Mouse (Mus musculus): ENCODE measurements around the gene Slc7a8. TPM values are rescaled to one million over a fixed set of nuclear protein-coding genes. Genes with fewer than 3 reads are reported as not detected.

Gene Slc7a8
- polyA plus RNA-seq, 1 experiment from 2014 or later, result 34.2 TPM

DNA sequence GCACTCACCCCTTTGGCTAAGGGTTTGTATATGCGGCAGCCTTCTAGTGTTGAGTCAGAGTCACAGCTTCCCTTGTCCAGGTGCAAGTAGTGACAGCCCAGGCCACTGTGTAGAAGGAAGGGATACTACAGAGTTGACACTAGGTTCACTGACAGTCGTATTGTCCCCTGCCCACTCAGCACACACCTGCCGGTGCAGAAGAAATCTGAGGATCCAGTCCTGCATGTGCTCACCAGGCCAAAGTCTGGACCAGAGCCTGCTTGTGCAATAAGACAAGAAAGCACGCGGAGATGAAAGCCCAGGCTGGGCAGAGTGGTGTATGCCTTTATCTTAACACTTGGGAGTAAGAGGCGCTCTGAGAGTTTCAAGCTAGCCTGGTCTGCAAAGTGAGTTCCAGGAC is 86.7 kb downstream of the Slc7a8 start:
- no peak overlapping the region for H3K4me2 ChIP-seq (replicated peaks; ENCODE audit: low read depth)
- H3K27ac ChIP-seq (ENCODE audit: low read depth, low read length), result no peak overlapping the region
- no peak for TF ChIP-seq CTCF (IDR thresholded peaks at IDR 0.05; ENCODE audit: low read depth)
- H3K9me3 ChIP-seq (ENCODE audit: control insufficient read depth), result no peaks in the 10 kb centered on the region
- no peak overlapping the region for H3K9ac ChIP-seq (ENCODE audit: low read depth, low read length)
- H3K4me3 ChIP-seq (ENCODE audit: low read depth, low read length), result no peak overlapping the region
- no peaks in the 10 kb centered on the region for H3K27me3 ChIP-seq (replicated peaks; ENCODE audit: control insufficient read depth, insufficient read depth, low read length)
- H3K4me1 ChIP-seq (replicated peaks; ENCODE audit: control insufficient read depth, insufficient read depth, low read length), result peaks cover 8% of the 10 kb centered on the region; the same call in 1 of the 2 replicates
- WGBS, result 41% methylated on average over 6 of the region's 6 CpGs
- ATAC-seq, result peak; percentile 88
- H3K36me3 ChIP-seq (ENCODE audit: control insufficient read depth, insufficient read depth), result peaks cover 14% of the 10 kb centered on the region

DNA sequence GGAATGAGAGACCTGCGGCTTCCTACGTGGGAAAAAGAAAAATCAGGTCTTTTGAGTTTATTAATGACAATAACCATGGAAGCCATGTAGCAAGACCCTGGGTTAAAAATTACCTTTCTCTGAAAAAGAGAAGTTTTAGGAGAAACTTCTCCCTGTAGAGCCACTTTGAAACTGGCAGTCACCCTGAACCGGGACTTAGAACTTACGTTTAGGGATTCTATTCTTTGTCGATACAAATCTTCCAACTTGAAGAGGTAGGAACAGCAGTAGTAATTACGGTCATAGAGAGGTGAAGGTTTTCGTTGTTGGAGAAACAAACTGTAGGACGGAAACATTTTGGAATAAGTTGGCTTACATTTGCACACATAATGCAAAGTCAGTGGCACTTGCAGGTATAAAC is 94.5 kb downstream of the Slc7a8 start:
- Histone ChIP-seq H3K36me3 (ENCODE audit: control insufficient read depth, insufficient read depth) (peaks cover 27% of the 10 kb centered on the region), H3K27ac (ENCODE audit: low read depth, low read length) (peak overlapping the region; percentile 70), H3K9me3 (ENCODE audit: control insufficient read depth) (no peaks in the 10 kb centered on the region), H3K4me3 (ENCODE audit: low read depth, low read length) (peak overlapping the region; percentile 70), H3K4me1 (replicated peaks; ENCODE audit: control insufficient read depth, insufficient read depth, low read length) (peaks cover 6% of the 10 kb centered on the region), H3K4me2 (replicated peaks; ENCODE audit: low read depth) (peak overlapping the region; percentile 66), H3K27me3 (replicated peaks; ENCODE audit: control insufficient read depth, insufficient read depth, low read length) (no peaks in the 10 kb centered on the region), H3K9ac (ENCODE audit: low read depth, low read length) (peak overlapping the region; percentile 71)
- 1% methylated on average over 8 of the region's 8 CpGs for WGBS
- no peak for ATAC-seq
- TF ChIP-seq CTCF (IDR thresholded peaks at IDR 0.05; ENCODE audit: low read depth), result no peak

DNA sequence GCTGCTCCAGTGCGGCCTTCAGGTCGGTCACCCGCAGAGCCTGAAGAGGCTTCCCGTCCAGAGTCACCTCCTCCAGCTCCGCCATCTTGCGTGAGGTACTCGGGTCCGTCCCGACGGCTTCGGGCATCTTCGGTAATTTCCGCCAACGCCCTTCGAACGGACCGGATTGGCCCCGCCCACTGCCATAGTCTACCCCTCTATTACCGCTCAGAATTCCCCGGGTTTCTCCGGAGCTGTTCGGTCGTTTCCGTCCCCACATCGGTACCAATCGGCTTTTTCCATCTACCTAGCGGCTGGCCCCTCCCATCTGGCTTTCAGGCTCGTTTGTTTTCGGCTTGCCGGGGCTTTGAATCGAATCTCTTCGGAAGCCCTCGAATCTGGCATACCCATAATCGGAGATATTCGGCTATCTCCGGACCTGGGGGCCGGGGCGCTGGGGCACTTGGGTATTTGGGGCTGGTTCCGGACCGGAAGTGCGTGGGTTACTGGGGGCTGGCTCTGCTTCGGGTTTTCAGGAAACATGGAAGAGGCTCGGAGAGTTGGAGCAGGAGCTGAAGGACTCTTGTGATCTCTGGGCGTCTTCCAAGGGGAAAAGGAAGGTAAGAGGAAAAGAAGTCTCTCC is 95.1 kb downstream of the Slc7a8 start, which contains the start of gene Acin1:
Acin1 (minus strand) TSS at position 410 of the 622 bp plus-strand sequence.
- peak; percentile 97 for ATAC-seq
- H3K9ac ChIP-seq (ENCODE audit: low read depth, low read length), result peak within 1 kb of the TSS; percentile 75
- H3K4me1 ChIP-seq (replicated peaks; ENCODE audit: control insufficient read depth, insufficient read depth, low read length), result peaks cover 6% of the 10 kb centered on the region
- H3K4me2 ChIP-seq (replicated peaks; ENCODE audit: low read depth), result peak within 1 kb of the TSS; percentile 72
- WGBS, result under 1% methylated on average over 44 of the region's 44 CpGs
- peak within 1 kb of the TSS; percentile 92 for H3K27ac ChIP-seq (ENCODE audit: low read depth, low read length)
- peak within 1 kb of the TSS; percentile 70 for H3K4me3 ChIP-seq (ENCODE audit: low read depth, low read length)
- H3K9me3 ChIP-seq (ENCODE audit: control insufficient read depth), result no peaks in the 10 kb centered on the region
- peaks cover 33% of the 10 kb centered on the region for H3K36me3 ChIP-seq (ENCODE audit: control insufficient read depth, insufficient read depth)
- no peaks in the 10 kb centered on the region for H3K27me3 ChIP-seq (replicated peaks; ENCODE audit: control insufficient read depth, insufficient read depth, low read length)
- TF ChIP-seq CTCF (IDR thresholded peaks at IDR 0.05; ENCODE audit: low read depth), result no peak

DNA sequence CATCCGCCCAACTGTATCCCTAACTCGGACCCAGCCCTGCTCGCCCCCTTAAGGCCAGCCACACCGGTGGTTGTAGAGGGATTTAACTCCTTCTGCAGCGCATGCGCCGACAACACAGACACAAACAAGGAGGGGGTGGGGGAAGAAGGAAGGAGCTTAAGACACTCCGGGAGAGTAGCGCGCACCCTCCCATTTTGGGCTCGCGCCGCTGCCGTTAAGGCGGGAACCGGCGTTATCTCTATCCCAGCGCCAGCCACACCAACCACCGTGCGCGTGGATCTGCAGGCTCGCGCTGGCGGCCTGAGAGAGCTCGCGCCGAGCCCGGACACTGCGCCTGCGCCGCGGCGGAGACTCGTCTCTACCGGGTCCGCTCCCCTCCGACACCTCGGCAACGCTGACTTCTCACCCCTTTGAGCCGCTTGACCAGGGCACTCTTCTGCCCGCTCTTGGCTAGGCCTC is 95.7 kb downstream of the Slc7a8 start, which contains the start of gene 1700123O20Rik:
1700123O20Rik (plus strand) TSS at position 154 of the 459 bp plus-strand sequence.
- H3K9me3 ChIP-seq (ENCODE audit: control insufficient read depth), result no peaks in the 10 kb centered on the region
- H3K4me3 ChIP-seq (ENCODE audit: low read depth, low read length), result peak within 1 kb of the TSS; percentile 70
- ATAC-seq, result peak; percentile 73
- H3K4me1 ChIP-seq (replicated peaks; ENCODE audit: control insufficient read depth, insufficient read depth, low read length), result peaks cover 6% of the 10 kb centered on the region
- H3K36me3 ChIP-seq (ENCODE audit: control insufficient read depth, insufficient read depth), result peaks cover 33% of the 10 kb centered on the region
- H3K9ac ChIP-seq (ENCODE audit: low read depth, low read length), result peak within 1 kb of the TSS; percentile 75
- H3K27ac ChIP-seq (ENCODE audit: low read depth, low read length), result peak within 1 kb of the TSS; percentile 92
- TF ChIP-seq CTCF (IDR thresholded peaks at IDR 0.05; ENCODE audit: low read depth), result peak; percentile 61
- H3K4me2 ChIP-seq (replicated peaks; ENCODE audit: low read depth), result peak within 1 kb of the TSS; percentile 72
- under 1% methylated on average over 41 of the region's 41 CpGs for WGBS
- H3K27me3 ChIP-seq (replicated peaks; ENCODE audit: control insufficient read depth, insufficient read depth, low read length), result no peaks in the 10 kb centered on the region

GRCm38 (mm10) chr14:54685471-54685870 is 96.3 kb downstream of the Slc7a8 start:
- no peak for ATAC-seq
- peak overlapping the region; percentile 75 for H3K9ac ChIP-seq (ENCODE audit: low read depth, low read length)
- H3K27me3 ChIP-seq (replicated peaks; ENCODE audit: control insufficient read depth, insufficient read depth, low read length), result no peaks in the 10 kb centered on the region
- H3K4me3 ChIP-seq (ENCODE audit: low read depth, low read length), result peak overlapping the region; percentile 70
- H3K4me1 ChIP-seq (replicated peaks; ENCODE audit: control insufficient read depth, insufficient read depth, low read length), result peaks cover 6% of the 10 kb centered on the region
- H3K9me3 ChIP-seq (ENCODE audit: control insufficient read depth), result no peaks in the 10 kb centered on the region
- peak overlapping the region; percentile 72 for H3K4me2 ChIP-seq (replicated peaks; ENCODE audit: low read depth)
- H3K27ac ChIP-seq (ENCODE audit: low read depth, low read length), result no peak overlapping the region
- 6% methylated on average over 8 of the region's 8 CpGs for WGBS
- TF ChIP-seq CTCF (IDR thresholded peaks at IDR 0.05; ENCODE audit: low read depth), result no peak
- peaks cover 27% of the 10 kb centered on the region for H3K36me3 ChIP-seq (ENCODE audit: control insufficient read depth, insufficient read depth)

DNA sequence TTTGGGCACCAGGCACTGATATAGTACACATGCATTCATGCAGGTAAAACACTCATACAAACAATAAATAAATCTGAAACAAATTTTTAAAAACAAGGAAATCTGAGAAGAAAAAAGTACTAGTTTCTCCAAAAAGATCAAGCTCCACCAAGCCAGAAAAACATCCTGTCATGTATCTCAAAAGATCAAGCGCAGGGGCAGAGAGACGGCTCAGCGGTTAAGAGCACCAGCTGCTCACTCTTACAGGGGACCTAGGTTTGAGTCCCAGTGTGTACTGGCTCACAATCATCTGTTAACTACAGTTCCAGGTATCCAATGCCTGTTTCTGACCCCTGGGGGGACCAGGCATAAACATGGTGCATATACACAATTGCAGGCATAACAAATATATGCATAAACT is 99.3 kb downstream of the Slc7a8 start:
- no peak overlapping the region for H3K9ac ChIP-seq (ENCODE audit: low read depth, low read length)
- no peak for ATAC-seq
- WGBS, result 84% methylated on average over 3 of the region's 3 CpGs
- no peak overlapping the region for H3K4me2 ChIP-seq (replicated peaks; ENCODE audit: low read depth)
- no peaks in the 10 kb centered on the region for H3K9me3 ChIP-seq (ENCODE audit: control insufficient read depth)
- H3K27me3 ChIP-seq (replicated peaks; ENCODE audit: control insufficient read depth, insufficient read depth, low read length), result no peaks in the 10 kb centered on the region
- no peak overlapping the region for H3K27ac ChIP-seq (ENCODE audit: low read depth, low read length)
- H3K4me3 ChIP-seq (ENCODE audit: low read depth, low read length), result no peak overlapping the region
- peaks cover 37% of the 10 kb centered on the region for H3K36me3 ChIP-seq (ENCODE audit: control insufficient read depth, insufficient read depth)
- TF ChIP-seq CTCF (IDR thresholded peaks at IDR 0.05; ENCODE audit: low read depth), result no peak
- H3K4me1 ChIP-seq (replicated peaks; ENCODE audit: control insufficient read depth, insufficient read depth, low read length), result no peaks in the 10 kb centered on the region
